Mouse (Mus musculus) ovary, adult 2 months (tissue): ENCODE measurements around the gene Rmi1. TPM values are rescaled to one million over a fixed set of nuclear protein-coding genes. Genes with fewer than 3 reads are reported as not detected.

Experiments
- polyA plus RNA-seq: library from polyadenylated mRNA; depleted of rRNA; stranded (reverse); fragments of >200 nt; gene quantifications from 2 replicates; pipeline ENCODE4 v1.2.3, GENCODE M21; 2012; rRNA removed

The Rmi1 gene
- 8.5 and 11.5 TPM in 2 replicates for polyA plus RNA-seq

DNA sequence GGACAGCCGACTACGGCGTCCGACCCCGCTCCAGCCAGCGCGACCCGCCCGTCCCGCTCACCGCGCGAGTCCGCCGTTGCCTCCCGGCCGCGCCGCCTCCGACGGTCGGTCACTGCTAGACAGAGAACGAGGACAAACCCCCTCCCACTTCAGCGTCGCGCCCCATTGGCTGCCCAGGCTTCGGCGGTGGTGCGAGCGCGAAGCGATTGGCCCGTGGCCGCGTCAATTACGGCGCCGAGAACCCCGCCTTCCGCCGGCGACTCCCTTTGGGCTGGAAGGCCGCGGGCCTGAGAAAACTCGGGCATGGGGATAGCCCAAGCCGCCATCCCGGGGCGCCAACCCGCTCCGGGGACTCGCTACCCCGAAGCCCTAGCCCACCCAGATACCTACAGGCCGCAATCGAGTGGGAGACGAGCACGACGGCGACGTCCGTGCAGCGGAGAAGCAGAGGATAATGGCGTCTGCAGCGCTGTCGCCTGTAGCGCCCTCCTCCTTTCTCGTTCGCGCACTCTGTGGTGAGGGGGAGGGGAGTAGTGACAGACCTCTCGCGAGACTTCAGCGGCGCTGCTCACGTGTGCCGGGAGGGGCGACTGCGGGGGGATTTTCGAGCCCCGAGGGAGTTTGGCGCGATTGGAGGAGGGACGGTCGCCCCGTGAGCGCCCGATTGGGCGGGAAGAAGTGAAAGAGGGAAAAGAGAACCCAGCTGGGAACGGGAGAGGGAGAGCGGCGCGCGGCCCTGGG, at the start of gene Rmi1:
Gene Rmi1 (plus strand): TSS at position 246 of the 741 bp plus-strand sequence.

DNA sequence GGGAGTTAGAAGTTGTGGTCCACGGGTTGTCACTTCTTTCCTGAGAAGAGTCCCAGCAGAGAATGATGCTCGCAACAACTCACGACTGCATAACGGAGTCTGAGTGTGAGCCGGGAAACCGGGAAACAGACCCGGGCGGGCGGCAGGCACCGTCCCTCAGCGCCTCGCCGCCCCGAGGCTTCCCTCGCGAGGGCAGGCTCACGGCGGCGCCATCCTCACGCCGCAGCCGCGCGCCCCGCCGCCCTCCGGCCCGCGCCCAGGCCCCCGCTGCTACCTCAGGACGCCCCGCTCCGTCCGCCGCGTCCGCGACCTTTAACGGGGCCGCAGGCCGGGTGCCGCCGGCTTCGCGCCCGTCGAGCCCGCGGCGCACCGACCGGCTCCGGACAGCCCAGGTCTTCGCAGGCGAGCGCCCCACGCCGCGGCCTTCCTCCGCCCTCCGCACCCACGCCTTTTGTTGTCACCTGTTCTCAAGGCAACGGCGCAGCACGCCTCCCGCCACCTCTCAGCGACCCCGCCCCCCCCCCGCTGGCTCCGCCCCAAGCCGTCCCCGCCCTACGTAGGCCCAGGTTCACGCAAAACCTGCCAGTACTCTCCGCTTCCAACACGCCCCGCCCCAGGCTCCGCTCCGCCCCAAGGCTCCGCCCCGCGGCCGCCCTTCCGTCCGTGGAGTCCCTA, 43.3 kb upstream of the Rmi1 start, which contains the start of gene Kif27:
Gene Kif27 (minus strand): TSS at position 494 of the 675 bp plus-strand sequence.

DNA sequence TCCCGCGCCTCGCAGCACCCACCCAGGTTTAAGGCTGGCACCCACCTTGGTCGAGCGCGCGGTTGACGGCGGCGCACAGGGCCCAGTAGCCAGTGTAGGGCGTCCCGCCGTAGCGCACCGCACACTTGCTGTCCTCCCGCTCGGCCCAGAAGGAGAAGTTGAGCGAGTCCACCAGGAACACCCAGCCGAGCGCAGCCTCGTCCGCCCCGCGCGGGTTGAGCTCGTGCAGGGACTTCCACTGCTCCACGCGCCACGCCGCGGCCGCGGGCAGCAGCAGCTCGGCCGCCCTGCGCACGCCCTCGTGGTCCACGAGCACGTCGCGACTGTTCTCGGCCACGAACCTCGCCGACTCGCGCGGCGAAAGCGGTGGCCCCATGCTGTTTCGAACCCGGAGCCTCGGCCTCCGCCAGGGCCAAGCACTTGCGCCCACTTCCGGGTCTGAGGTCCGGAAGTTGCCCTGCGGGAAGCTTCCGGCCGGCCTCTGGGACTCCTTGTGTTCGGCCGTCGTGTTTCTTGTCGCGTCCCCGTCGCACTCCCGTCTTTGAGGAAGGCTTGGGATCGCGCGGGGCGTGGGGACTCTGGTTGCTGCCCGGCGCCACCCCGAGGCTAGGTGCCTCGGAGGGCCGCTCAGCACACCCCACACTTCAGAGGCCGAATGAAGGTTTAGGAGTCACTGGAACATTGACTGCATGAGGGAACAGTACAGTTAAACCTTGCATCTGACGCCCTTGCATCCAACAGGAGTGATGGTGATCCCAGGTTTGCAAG, 17.1 kb upstream of the Rmi1 start, which contains the start of gene 2210016F16Rik:
Gene 2210016F16Rik (minus strand): TSS at position 447 of the 768 bp plus-strand sequence.

DNA sequence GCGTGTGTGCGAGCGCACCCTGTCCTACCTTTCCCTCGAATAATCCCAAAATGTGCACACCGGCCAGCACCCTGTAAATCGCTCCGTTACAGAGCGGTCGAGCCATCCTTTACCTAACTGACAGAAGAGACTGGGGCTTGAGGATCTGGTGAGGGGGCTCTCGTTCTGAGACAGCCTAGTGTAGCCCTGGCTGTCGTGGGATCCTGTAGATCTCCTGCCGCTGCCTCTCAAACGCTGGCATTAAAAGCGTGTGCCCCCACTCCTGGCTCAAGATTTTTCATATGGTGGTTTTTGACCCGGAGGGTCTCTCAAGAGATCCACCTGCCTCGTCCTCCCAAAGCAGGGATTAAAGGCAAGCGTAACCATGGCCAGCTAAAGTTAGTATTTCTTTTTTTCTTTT, 1.2 kb downstream of the Rmi1 start, which contains the start of gene Hnrnpk:
Gene Hnrnpk (minus strand): TSS at position 101 of the 400 bp plus-strand sequence.

Other genes with a start within 250 kb of the Rmi1 start
- 12.2 and 14.2 TPM in 2 replicates for gene Idnk, start 244.6 kb upstream of the Rmi1 start, polyA plus RNA-seq
- 177 and 219 TPM in 2 replicates for gene Ubqln1, start 186.6 kb upstream of the Rmi1 start, polyA plus RNA-seq
- gene Gkap1, start 126.5 kb upstream of the Rmi1 start, polyA plus RNA-seq: 19.3 and 23.9 TPM in 2 replicates
- gene Kif27, start 43.1 kb upstream of the Rmi1 start, polyA plus RNA-seq: 0.62 and 0.67 TPM in 2 replicates
- 34.6 and 59.9 TPM in 2 replicates for gene 2210016F16Rik, start 17.0 kb upstream of the Rmi1 start, polyA plus RNA-seq
- gene Hnrnpk, start 1.1 kb downstream of the Rmi1 start, polyA plus RNA-seq: 204 and 237 TPM in 2 replicates
- 4.8 TPM in 2 replicates for gene Slc28a3, start 208.6 kb downstream of the Rmi1 start, polyA plus RNA-seq